Mouse (Mus musculus) kidney, embryonic 14.5 days (tissue): ENCODE measurements around the gene Wdr17. TPM values are rescaled to one million over a fixed set of nuclear protein-coding genes. Genes with fewer than 3 reads are reported as not detected.

Experiments
- ATAC-seq: fragments of 200-750 bp; cut with Nextera tagmentation; 2 replicates; pipeline ENCODE4 v1.8.0; 2017; ENCODE audit warnings: moderate number of reproducible peaks, mild to moderate bottlenecking, moderate TSS enrichment, moderate library complexity; ENCODE audit not compliant: low FRiP score, low TSS enrichment
- H3K27ac ChIP-seq: fragments of 300-500 bp; sonication (generic); 2 replicates; pipeline ENCODE4 v1.5.1; 2014; ENCODE audit warnings: low read depth, mild to moderate bottlenecking, low read length, moderate library complexity, mixed read lengths
- H3K27me3 ChIP-seq: fragments of 300-500 bp; sonication (generic); 2 replicates; pipeline ENCODE4 v1.6.1; 2014; ENCODE audit warnings: mild to moderate bottlenecking, low read length; ENCODE audit not compliant: control insufficient read depth, insufficient read depth
- H3K36me3 ChIP-seq: fragments of 300-500 bp; sonication (generic); 2 replicates; pipeline ENCODE4 v1.6.1; 2014; ENCODE audit warnings: low read length, mixed read lengths; ENCODE audit not compliant: control insufficient read depth, insufficient read depth
- H3K4me1 ChIP-seq: fragments of 300-500 bp; sonication (generic); 2 replicates; pipeline ENCODE4 v1.6.1; 2014; ENCODE audit warnings: low read length, mixed read lengths; ENCODE audit not compliant: control insufficient read depth, insufficient read depth
- H3K4me2 ChIP-seq: fragments of 300-500 bp; sonication (generic); replicated peaks from 2 replicates; pipeline ENCODE4 v1.6.1; 2014; ENCODE audit warnings: low read depth, mild to moderate bottlenecking, low read length
- H3K4me3 ChIP-seq: fragments of 300-500 bp; sonication (generic); 2 replicates; pipeline ENCODE4 v1.5.1; 2014; ENCODE audit warnings: mild to moderate bottlenecking, low read length
- H3K9ac ChIP-seq: fragments of 300-500 bp; sonication (generic); 2 replicates; pipeline ENCODE4 v1.6.1; 2014; ENCODE audit warnings: low read depth, mild to moderate bottlenecking, low read length, moderate library complexity
- H3K9me3 ChIP-seq: fragments of 300-500 bp; sonication (generic); 2 replicates; pipeline ENCODE4 v1.6.1; 2016; ENCODE audit warnings: low read length; ENCODE audit not compliant: control insufficient read depth
- WGBS: fragments of 180-500 bp; shearing (Covaris S2); extraction: QIAGEN DNeasy Blood & Tissue Kit; methylation state at CpG from one replicate; pipeline ENCODE4 v1.1.7; 2014; 5-methylcytosine and 5-hydroxymethylcytosine counted together
- polyA plus RNA-seq: library from polyadenylated mRNA; unstranded; fragments of >200 nt; fragmentation: Nextera tagmentation; extraction: Ambion mirVana; gene quantifications from 2 replicates; pipeline ENCODE4 v1.2.1, GENCODE M21; 2014

The Wdr17 gene
- polyA plus RNA-seq, 1 experiment from 2014 or later, result 1.1 TPM

GRCm38 (mm10) chr8:54596940-54597339 lies 290.0 kb downstream of the Wdr17 start:
- no peaks in the 10 kb centered on the region for H3K9me3 ChIP-seq
- no peak overlapping the region for H3K4me3 ChIP-seq
- ATAC-seq, result no peak
- H3K27ac ChIP-seq, result no peak overlapping the region
- H3K36me3 ChIP-seq, result no peaks in the 10 kb centered on the region
- 89% methylated on average over 2 of the region's 2 CpGs for WGBS
- no peak overlapping the region for H3K4me2 ChIP-seq
- H3K4me1 ChIP-seq, result no peaks in the 10 kb centered on the region
- no peak overlapping the region for H3K9ac ChIP-seq
- H3K27me3 ChIP-seq, result no peaks in the 10 kb centered on the region

GRCm38 (mm10) chr8:54596051-54596450 lies 290.9 kb downstream of the Wdr17 start:
- no peaks in the 10 kb centered on the region for H3K4me1 ChIP-seq
- WGBS, result 54% methylated on average over 2 of the region's 2 CpGs
- no peak for ATAC-seq
- H3K36me3 ChIP-seq, result no peaks in the 10 kb centered on the region
- no peak overlapping the region for H3K4me3 ChIP-seq
- H3K9me3 ChIP-seq, result no peaks in the 10 kb centered on the region
- no peak overlapping the region for H3K4me2 ChIP-seq
- H3K9ac ChIP-seq, result no peak overlapping the region
- no peaks in the 10 kb centered on the region for H3K27me3 ChIP-seq
- no peak overlapping the region for H3K27ac ChIP-seq

- no peak overlapping the region for H3K9ac ChIP-seq
- H3K9me3 ChIP-seq, result no peaks in the 10 kb centered on the region
- H3K4me2 ChIP-seq, result no peak overlapping the region
- 88% methylated on average over 5 of the region's 5 CpGs for WGBS
- no peak for ATAC-seq
- H3K27ac ChIP-seq, result no peak overlapping the region
- no peaks in the 10 kb centered on the region for H3K36me3 ChIP-seq
- H3K27me3 ChIP-seq, result no peaks in the 10 kb centered on the region
- H3K4me1 ChIP-seq, result no peaks in the 10 kb centered on the region
- no peak overlapping the region for H3K4me3 ChIP-seq
Observed at GRCm38 (mm10) chr8:54594634-54595033, 292.4 kb downstream of the Wdr17 start.

- H3K27me3 ChIP-seq, result no peaks in the 10 kb centered on the region
- H3K9ac ChIP-seq, result no peak overlapping the region
- no peaks in the 10 kb centered on the region for H3K4me1 ChIP-seq
- no peak overlapping the region for H3K4me3 ChIP-seq
- no peak overlapping the region for H3K27ac ChIP-seq
- ATAC-seq, result no peak
- no peak overlapping the region for H3K4me2 ChIP-seq
- 19% methylated on average over 1 of the region's 1 CpGs for WGBS
- H3K36me3 ChIP-seq, result no peaks in the 10 kb centered on the region
- no peaks in the 10 kb centered on the region for H3K9me3 ChIP-seq
Observed at GRCm38 (mm10) chr8:54582886-54583285, 304.1 kb downstream of the Wdr17 start.

- Histone ChIP-seq H3K27me3 (no peaks in the 10 kb centered on the region), H3K9me3 (no peaks in the 10 kb centered on the region), H3K9ac (no peak overlapping the region), H3K4me3 (no peak overlapping the region), H3K4me2 (no peak overlapping the region), H3K36me3 (no peaks in the 10 kb centered on the region), H3K27ac (no peak overlapping the region), H3K4me1 (no peaks in the 10 kb centered on the region)
- ATAC-seq, result no peak
- WGBS, result 84% methylated on average over 3 of the region's 3 CpGs
Observed at GRCm38 (mm10) chr8:54581436-54581835, 305.5 kb downstream of the Wdr17 start.

Other genes with a start within 250 kb of the Wdr17 start
- gene Gpm6a, start 67.7 kb upstream of the Wdr17 start, polyA plus RNA-seq, result 6.8 and 11.0 TPM in 2 replicates